Mouse (Mus musculus): Measurements from ENCODE around the gene Palm. TPM values are rescaled to one million over a fixed set of nuclear protein-coding genes. Genes with fewer than 3 reads are reported as not detected.

Gene Palm
- polyA plus RNA-seq, 1 experiment from 2014 or later = 56.8 TPM

DNA sequence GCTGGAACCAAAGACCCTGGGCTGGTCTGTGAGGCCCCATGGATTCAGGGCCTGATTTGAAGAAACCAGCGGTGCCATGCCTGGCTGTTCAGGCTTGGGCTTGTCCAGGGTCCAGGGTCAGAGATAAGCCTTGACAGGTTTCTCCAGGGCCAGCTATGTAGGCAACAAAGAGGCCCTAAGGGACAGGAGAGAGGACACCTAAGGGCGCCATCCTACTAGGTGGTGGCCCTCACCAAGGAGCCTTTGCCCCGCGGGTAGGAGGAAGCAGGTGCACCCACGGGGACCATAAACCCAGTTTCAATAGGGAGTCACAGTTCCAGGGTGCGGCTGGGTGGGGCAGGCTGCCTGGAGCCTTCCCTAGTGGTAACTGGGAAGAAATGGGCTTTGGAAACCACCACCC lies 29.6 kb downstream of the Palm start:
- Histone ChIP-seq H3K27ac (ENCODE audit: low read length) (peak overlapping the region; percentile 95), H3K4me2 (ENCODE audit: low read depth, low read length) (peak overlapping the region; percentile 50), H3K36me3 (ENCODE audit: control insufficient read depth, insufficient read depth, low read length) (no peaks in the 10 kb centered on the region), H3K27me3 (ENCODE audit: control insufficient read depth, insufficient read depth, low read length) (no peaks in the 10 kb centered on the region), H3K9me3 (replicated peaks; ENCODE audit: control insufficient read depth, low read length) (no peaks in the 10 kb centered on the region), H3K4me3 (replicated peaks; ENCODE audit: low read length) (peak overlapping the region; percentile 40), H3K9ac (ENCODE audit: low read length) (peak overlapping the region; percentile 57), H3K4me1 (ENCODE audit: control insufficient read depth, insufficient read depth, low read length) (peaks cover 32% of the 10 kb centered on the region)
- 48% methylated on average over 6 of the region's 6 CpGs for WGBS
- ATAC-seq (ENCODE audit: insufficient read depth, low FRiP score) = peak; percentile 20

DNA sequence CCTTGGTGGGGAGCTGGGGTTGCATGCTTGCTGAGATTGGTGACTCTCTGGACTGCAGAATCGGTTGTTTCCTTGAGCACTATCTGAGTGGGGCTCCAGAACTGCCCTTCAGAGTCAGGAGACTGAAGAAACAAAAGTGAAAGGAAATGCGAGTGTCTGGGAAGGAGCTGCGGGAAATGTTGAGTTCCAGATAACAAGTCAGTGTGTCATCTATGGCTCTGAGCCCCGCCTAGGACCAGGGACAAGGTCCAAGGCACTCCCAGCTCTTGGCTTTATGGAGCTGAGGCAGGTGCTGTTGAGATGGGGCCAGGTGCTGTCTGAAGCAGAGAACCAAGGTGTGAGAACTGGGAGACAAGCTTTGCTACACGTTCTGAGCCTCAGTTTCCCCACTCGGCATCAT lies 31.0 kb downstream of the Palm start:
- Histone ChIP-seq H3K4me2 (ENCODE audit: low read depth, low read length) (peak overlapping the region; percentile 50), H3K36me3 (ENCODE audit: control insufficient read depth, insufficient read depth, low read length) (no peaks in the 10 kb centered on the region), H3K27ac (ENCODE audit: low read length) (peak overlapping the region; percentile 95), H3K4me3 (replicated peaks; ENCODE audit: low read length) (peak overlapping the region; percentile 40), H3K9ac (ENCODE audit: low read length) (peak overlapping the region; percentile 63), H3K4me1 (ENCODE audit: control insufficient read depth, insufficient read depth, low read length) (peaks cover 28% of the 10 kb centered on the region), H3K27me3 (ENCODE audit: control insufficient read depth, insufficient read depth, low read length) (no peaks in the 10 kb centered on the region), H3K9me3 (replicated peaks; ENCODE audit: control insufficient read depth, low read length) (no peaks in the 10 kb centered on the region)
- ATAC-seq (ENCODE audit: insufficient read depth, low FRiP score) = peak; percentile 37
- WGBS = 45% methylated on average over 6 of the region's 6 CpGs

GRCm38 (mm10) chr10:79831583-79831982 lies 38.2 kb downstream of the Palm start:
- WGBS = 86% methylated on average over 3 of the region's 3 CpGs
- no peaks in the 10 kb centered on the region for H3K9me3 ChIP-seq (replicated peaks; ENCODE audit: control insufficient read depth, low read length)
- H3K4me2 ChIP-seq (ENCODE audit: low read depth, low read length) = no peak overlapping the region
- no peak overlapping the region for H3K9ac ChIP-seq (ENCODE audit: low read length)
- ATAC-seq (ENCODE audit: insufficient read depth, low FRiP score) = no peak
- H3K36me3 ChIP-seq (ENCODE audit: control insufficient read depth, insufficient read depth, low read length) = no peaks in the 10 kb centered on the region
- no peaks in the 10 kb centered on the region for H3K4me1 ChIP-seq (ENCODE audit: control insufficient read depth, insufficient read depth, low read length)
- no peak overlapping the region for H3K27ac ChIP-seq (ENCODE audit: low read length)
- H3K4me3 ChIP-seq (replicated peaks; ENCODE audit: low read length) = no peak overlapping the region
- no peaks in the 10 kb centered on the region for H3K27me3 ChIP-seq (ENCODE audit: control insufficient read depth, insufficient read depth, low read length)

GRCm38 (mm10) chr10:79832026-79832785 lies 38.8 kb downstream of the Palm start:
- H3K4me2 ChIP-seq (ENCODE audit: low read depth, low read length) = no peak overlapping the region
- peaks cover 3% of the 10 kb centered on the region; the same call in 1 of the 2 replicates for H3K9me3 ChIP-seq (replicated peaks; ENCODE audit: control insufficient read depth, low read length)

GRCm38 (mm10) chr10:79832786-79833181 lies 39.4 kb downstream of the Palm start:
- WGBS = 75% methylated on average over 9 of the region's 9 CpGs
- no peak for ATAC-seq (ENCODE audit: insufficient read depth, low FRiP score)

More at GRCm38 (mm10) chr10:79832026-79832785, 38.8 kb downstream of the Palm start:
- Histone ChIP-seq H3K4me1 (ENCODE audit: control insufficient read depth, insufficient read depth, low read length) (no peaks in the 10 kb centered on the region), H3K27ac (ENCODE audit: low read length) (no peak overlapping the region), H3K4me3 (replicated peaks; ENCODE audit: low read length) (no peak overlapping the region), H3K36me3 (ENCODE audit: control insufficient read depth, insufficient read depth, low read length) (no peaks in the 10 kb centered on the region), H3K27me3 (ENCODE audit: control insufficient read depth, insufficient read depth, low read length) (no peaks in the 10 kb centered on the region), H3K9ac (ENCODE audit: low read length) (no peak overlapping the region)
- WGBS = 66% methylated on average over 7 of the region's 7 CpGs
- no peak for ATAC-seq (ENCODE audit: insufficient read depth, low FRiP score)

GRCm38 (mm10) chr10:79834769-79835398 lies 41.5 kb downstream of the Palm start:
- Histone ChIP-seq H3K36me3 (ENCODE audit: control insufficient read depth, insufficient read depth, low read length) (no peaks in the 10 kb centered on the region), H3K9ac (ENCODE audit: low read length) (0 out of 2 replicates have a peak overlapping the region, but pooled peaks have one; percentile 28), H3K27ac (ENCODE audit: low read length) (no peak overlapping the region), H3K4me3 (replicated peaks; ENCODE audit: low read length) (no peak overlapping the region), H3K4me2 (ENCODE audit: low read depth, low read length) (no peak overlapping the region), H3K9me3 (replicated peaks; ENCODE audit: control insufficient read depth, low read length) (peaks cover 3% of the 10 kb centered on the region; the same call in 1 of the 2 replicates), H3K27me3 (ENCODE audit: control insufficient read depth, insufficient read depth, low read length) (no peaks in the 10 kb centered on the region), H3K4me1 (ENCODE audit: control insufficient read depth, insufficient read depth, low read length) (no peaks in the 10 kb centered on the region)
- ATAC-seq (ENCODE audit: insufficient read depth, low FRiP score) = peak; percentile 74; the same call in 1 of the 2 replicates
- WGBS = 22% methylated on average over 9 of the region's 9 CpGs

More at GRCm38 (mm10) chr10:79832786-79833181, 39.4 kb downstream of the Palm start:
- Histone ChIP-seq H3K4me2 (ENCODE audit: low read depth, low read length) (no peak overlapping the region), H3K9me3 (replicated peaks; ENCODE audit: control insufficient read depth, low read length) (peaks cover 3% of the 10 kb centered on the region; the same call in 1 of the 2 replicates), H3K4me3 (replicated peaks; ENCODE audit: low read length) (no peak overlapping the region), H3K9ac (ENCODE audit: low read length) (no peak overlapping the region), H3K36me3 (ENCODE audit: control insufficient read depth, insufficient read depth, low read length) (no peaks in the 10 kb centered on the region), H3K27ac (ENCODE audit: low read length) (no peak overlapping the region), H3K27me3 (ENCODE audit: control insufficient read depth, insufficient read depth, low read length) (no peaks in the 10 kb centered on the region), H3K4me1 (ENCODE audit: control insufficient read depth, insufficient read depth, low read length) (no peaks in the 10 kb centered on the region)

- Histone ChIP-seq H3K9ac (ENCODE audit: low read length) (no peak overlapping the region), H3K27ac (ENCODE audit: low read length) (no peak overlapping the region), H3K27me3 (ENCODE audit: control insufficient read depth, insufficient read depth, low read length) (no peaks in the 10 kb centered on the region), H3K4me1 (ENCODE audit: control insufficient read depth, insufficient read depth, low read length) (0 out of 2 replicates have a peak, but pooled peaks cover 5% of the 10 kb centered on the region), H3K9me3 (replicated peaks; ENCODE audit: control insufficient read depth, low read length) (peaks cover 3% of the 10 kb centered on the region; the same call in 1 of the 2 replicates), H3K4me2 (ENCODE audit: low read depth, low read length) (no peak overlapping the region), H3K4me3 (replicated peaks; ENCODE audit: low read length) (no peak overlapping the region), H3K36me3 (ENCODE audit: control insufficient read depth, insufficient read depth, low read length) (no peaks in the 10 kb centered on the region)
- 94% methylated on average over 3 of the region's 3 CpGs for WGBS
- ATAC-seq (ENCODE audit: insufficient read depth, low FRiP score) = no peak
These were observed 43.5 kb downstream of the Palm start for GRCm38 (mm10) chr10:79836918-79837317.

DNA sequence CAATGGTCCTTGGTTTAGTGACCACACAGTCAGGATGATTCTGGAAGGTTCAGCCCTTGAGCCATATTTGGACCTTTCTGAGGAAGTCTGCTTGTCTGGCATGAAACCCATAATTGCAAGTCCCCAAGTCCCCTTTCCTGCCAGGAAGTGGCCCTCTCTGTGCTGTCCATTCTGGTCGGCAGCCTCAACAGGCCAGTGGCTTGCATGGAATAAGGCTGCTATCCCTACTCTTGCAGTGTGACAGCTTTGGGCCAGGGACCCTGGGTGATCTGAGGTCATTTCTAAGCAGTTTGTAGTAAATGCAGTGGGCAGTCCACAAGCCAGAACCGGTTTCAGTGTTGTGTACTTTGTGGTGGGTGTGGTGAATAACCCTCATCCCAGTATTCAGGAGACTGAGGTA lies 44.8 kb downstream of the Palm start:
- WGBS = 55% methylated on average over 2 of the region's 2 CpGs
- ATAC-seq (ENCODE audit: insufficient read depth, low FRiP score) = no peak

DNA sequence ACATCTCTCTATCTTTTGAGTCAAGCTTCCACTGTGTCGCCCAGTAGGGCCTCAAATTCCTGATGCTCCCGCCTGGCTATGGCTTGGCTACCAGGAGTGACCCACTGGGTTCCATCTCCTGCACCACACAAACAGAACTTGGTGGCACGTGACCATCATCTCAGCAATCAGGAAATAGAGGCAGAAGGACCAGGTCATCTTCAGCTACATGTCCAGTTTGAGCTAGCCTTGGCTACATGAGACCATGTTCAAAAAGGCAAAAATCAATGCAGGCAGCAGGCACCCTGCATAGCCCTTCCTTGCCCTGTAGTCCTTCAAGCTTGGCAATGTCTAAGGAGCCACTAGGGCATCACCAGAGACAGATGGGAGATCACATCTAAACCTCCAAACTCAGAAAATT lies 46.7 kb downstream of the Palm start:
- no peak overlapping the region for H3K4me3 ChIP-seq (replicated peaks; ENCODE audit: low read length)
- WGBS = 85% methylated on average over 3 of the region's 3 CpGs

More for the DNA sequence above, 44.8 kb downstream of the Palm start:
- Histone ChIP-seq H3K27ac (ENCODE audit: low read length) (no peak overlapping the region), H3K9me3 (replicated peaks; ENCODE audit: control insufficient read depth, low read length) (peaks cover 3% of the 10 kb centered on the region; the same call in 1 of the 2 replicates), H3K36me3 (ENCODE audit: control insufficient read depth, insufficient read depth, low read length) (no peaks in the 10 kb centered on the region), H3K27me3 (ENCODE audit: control insufficient read depth, insufficient read depth, low read length) (no peaks in the 10 kb centered on the region), H3K9ac (ENCODE audit: low read length) (no peak overlapping the region), H3K4me2 (ENCODE audit: low read depth, low read length) (no peak overlapping the region), H3K4me3 (replicated peaks; ENCODE audit: low read length) (no peak overlapping the region), H3K4me1 (ENCODE audit: control insufficient read depth, insufficient read depth, low read length) (peaks cover 11% of the 10 kb centered on the region)

More for the DNA sequence above, 46.7 kb downstream of the Palm start:
- Histone ChIP-seq H3K9ac (ENCODE audit: low read length) (no peak overlapping the region), H3K27ac (ENCODE audit: low read length) (peak overlapping the region; percentile 91), H3K36me3 (ENCODE audit: control insufficient read depth, insufficient read depth, low read length) (no peaks in the 10 kb centered on the region), H3K9me3 (replicated peaks; ENCODE audit: control insufficient read depth, low read length) (peaks cover 3% of the 10 kb centered on the region; the same call in 1 of the 2 replicates), H3K4me2 (ENCODE audit: low read depth, low read length) (no peak overlapping the region; the same call in 1 of the 2 replicates), H3K4me1 (ENCODE audit: control insufficient read depth, insufficient read depth, low read length) (peaks cover 17% of the 10 kb centered on the region), H3K27me3 (ENCODE audit: control insufficient read depth, insufficient read depth, low read length) (no peaks in the 10 kb centered on the region)
- no peak for ATAC-seq (ENCODE audit: insufficient read depth, low FRiP score)

All from stomach, embryonic 16.5 days (tissue).